Mouse (Mus musculus) c-Kit-positive CD71-positive TER-119-positive erythroid progenitor cells, embryonic 14.5 days (primary cell): ENCODE results near the gene Gm20671.
"Not testable (repeated sequence)": the region's sequence is repeated elsewhere in the genome, so short reads cannot be mapped to it uniquely, and the experiment has no call there.

Source experiments
- DNase-seq: peaks from one replicate; pipeline ENCODE4 v3.0.0-alpha.2; 2013; ENCODE audit warnings: low spot score

The Gm20671 gene

DNA sequence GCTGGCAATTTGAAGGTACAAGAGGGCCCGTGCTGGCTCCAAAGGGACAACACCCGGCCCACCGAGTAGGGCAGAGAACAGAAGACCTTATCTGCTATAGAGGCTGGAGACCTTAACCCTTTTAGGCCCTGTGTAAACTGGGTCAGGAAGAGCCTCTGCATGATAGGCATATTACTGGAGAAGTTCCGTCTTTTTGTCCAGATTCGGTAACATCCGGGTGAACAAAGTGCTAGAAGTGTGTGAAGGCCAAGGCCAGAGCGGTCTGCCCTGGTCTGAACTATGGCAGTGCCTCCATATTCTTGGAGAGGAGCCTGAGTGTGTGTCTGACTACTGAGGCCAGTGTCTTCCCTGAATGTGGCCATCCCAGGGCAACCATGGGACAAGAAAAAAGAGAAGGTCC lies at the start of gene Gm20671:
Gm20671 (minus strand) TSS at position 101 of the 400 bp plus-strand sequence.
- no peak for DNase-seq

GRCm38 (mm10) chr5:32872346-32872745 lies 45.4 kb upstream of the Gm20671 start:
- no peak for DNase-seq

- no peak for DNase-seq
These were observed 42.6 kb upstream of the Gm20671 start for GRCm38 (mm10) chr5:32869389-32870024.

GRCm38 (mm10) chr5:32863253-32864228 lies 36.6 kb upstream of the Gm20671 start, which contains the start of gene Depdc5:
Gene Depdc5, plus strand, starts transcription at chr5:32863701.
- peak; percentile 89 for DNase-seq

- no peak for DNase-seq
These were observed 35.7 kb upstream of the Gm20671 start for GRCm38 (mm10) chr5:32862469-32863132.

DNA sequence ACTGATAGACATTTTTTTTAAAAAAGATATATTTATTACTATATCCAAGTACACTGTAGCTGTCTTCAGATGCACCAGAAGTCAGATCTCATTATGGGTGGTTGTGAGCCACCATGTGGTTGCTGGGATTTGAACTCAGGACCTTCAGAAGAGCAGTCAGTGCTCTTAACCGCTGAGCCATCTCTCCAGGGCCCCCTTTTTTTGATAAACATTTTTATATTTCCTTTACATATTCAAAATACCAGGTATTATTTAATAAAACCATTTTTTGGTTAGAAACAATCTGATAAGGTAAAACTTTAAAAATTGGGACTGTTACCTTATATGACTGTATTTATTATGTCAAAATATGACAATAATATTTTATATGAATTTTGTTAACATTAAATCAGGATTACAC lies 34.2 kb upstream of the Gm20671 start:
- no peak for DNase-seq

GRCm38 (mm10) chr5:32857781-32858220 lies 30.9 kb upstream of the Gm20671 start:
- DNase-seq = peak; percentile 52

GRCm38 (mm10) chr5:32855274-32855673 lies 28.4 kb upstream of the Gm20671 start:
- not testable (repeated sequence) for DNase-seq

DNA sequence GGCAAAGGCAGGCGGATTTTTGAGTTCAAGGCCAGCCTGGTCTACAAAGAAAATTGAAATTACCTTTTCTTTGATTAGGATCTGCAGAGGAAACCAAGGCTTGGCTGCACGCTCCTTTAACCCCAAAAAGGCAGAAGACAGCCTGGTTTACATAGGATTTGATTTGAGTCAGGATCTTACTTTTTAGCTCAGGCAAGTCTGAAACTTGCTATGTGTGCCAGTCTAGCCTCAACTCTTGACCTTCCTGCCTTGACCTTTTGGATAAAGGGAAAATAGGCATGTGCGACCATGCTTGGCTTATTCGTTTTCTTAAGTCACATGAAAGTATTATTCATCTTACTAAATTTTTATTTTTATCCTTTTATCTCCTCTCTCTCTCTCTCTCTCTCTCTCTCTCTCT lies 27.9 kb upstream of the Gm20671 start:
- no peak for DNase-seq

DNA sequence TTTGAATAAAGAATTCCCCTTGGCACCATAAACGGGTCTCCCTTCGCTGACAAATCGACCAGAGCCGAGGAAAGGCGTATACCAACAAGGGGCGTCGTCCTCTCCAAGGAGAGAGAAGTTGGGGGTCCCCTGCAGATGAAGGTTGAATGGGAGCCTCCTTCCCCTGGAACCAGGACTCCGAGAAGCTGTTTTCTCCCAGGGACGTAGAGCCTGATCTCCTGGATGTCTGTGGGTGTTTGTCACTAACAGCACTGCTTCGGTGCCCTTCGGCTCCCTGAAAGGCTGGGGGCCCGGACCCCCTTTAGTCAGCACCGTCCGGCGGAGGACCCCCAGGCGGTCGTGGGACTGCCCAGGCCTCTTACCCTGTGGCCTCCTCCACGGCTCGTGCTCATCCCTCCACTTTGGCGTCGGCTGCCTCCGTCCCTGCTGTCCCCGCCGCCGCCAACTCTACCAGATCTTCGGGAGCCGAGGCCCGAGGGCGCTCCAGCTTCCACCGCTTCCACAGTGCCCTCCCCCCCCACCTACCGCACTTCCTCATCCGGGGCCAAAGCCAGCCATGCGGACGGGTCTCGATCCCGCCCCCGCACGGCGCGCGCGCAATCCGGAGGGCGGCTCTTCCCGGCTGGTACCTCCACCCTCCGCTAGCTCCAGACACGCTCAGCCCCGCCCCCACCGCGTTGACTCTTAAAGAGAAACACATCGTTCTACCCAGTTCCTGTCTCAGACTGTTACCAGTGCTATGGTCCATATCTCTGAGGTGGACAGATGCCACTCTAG lies 27.0 kb upstream of the Gm20671 start, which contains the start of gene Prr14l:
Prr14l (minus strand) TSS at position 526 of the 777 bp plus-strand sequence.
- peak; percentile 96 for DNase-seq

- DNase-seq = no peak
These were observed 25.1 kb upstream of the Gm20671 start for GRCm38 (mm10) chr5:32852026-32852425.

GRCm38 (mm10) chr5:32849580-32849979 lies 22.7 kb upstream of the Gm20671 start:
- DNase-seq = not testable (repeated sequence)

- DNase-seq = peak; percentile 51
These were observed 22.3 kb upstream of the Gm20671 start for GRCm38 (mm10) chr5:32849178-32849577.

- DNase-seq = no peak
These were observed 13.1 kb upstream of the Gm20671 start for GRCm38 (mm10) chr5:32840029-32840428.

GRCm38 (mm10) chr5:32836976-32837375 lies 10.1 kb upstream of the Gm20671 start:
- no peak for DNase-seq

DNA sequence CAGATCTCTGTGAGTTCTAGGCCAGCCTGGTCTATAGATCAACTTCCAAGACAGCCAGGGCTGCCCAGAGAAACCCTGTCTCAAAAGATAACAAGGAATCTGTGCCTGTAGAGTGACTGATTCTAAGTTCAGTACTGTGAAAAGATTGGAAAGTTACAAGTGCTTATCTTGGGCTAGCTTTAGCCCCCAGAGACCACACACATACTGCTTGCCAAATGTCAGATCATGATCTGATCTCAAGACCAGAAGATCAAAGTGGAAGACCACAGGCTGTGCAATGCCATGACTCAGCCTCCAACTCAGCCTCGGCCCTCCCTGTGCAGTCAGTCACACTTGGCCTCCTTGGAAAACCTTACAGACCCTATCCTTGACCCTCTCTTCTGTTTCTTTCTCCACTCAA lies 7.6 kb upstream of the Gm20671 start:
- DNase-seq = no peak

- DNase-seq = no peak
These were observed 3.1 kb upstream of the Gm20671 start for GRCm38 (mm10) chr5:32830054-32830453.

GRCm38 (mm10) chr5:32828766-32829165 lies 1.9 kb upstream of the Gm20671 start:
- not testable (repeated sequence) for DNase-seq

- DNase-seq = no peak
These were observed 6.4 kb downstream of the Gm20671 start for GRCm38 (mm10) chr5:32820471-32820870.

DNA sequence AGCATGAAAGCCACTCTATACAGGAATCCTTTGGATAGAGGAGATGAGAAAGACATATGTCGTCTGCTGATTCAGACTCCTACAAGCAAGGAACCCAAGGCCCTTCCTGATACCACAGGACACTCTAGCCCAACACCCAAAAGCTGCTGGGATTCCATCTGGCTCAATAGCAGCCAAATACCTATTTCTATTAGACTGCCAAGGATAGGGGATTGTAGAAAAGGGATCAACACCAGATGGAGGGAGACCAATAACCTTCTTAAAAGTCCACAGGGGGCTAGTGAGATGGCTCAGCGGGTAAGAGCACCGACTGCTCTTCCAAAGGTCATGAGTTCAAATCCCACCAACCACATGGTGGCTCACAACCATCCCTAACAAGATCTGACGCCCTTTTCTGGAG lies 11.5 kb downstream of the Gm20671 start:
- DNase-seq = no peak

GRCm38 (mm10) chr5:32786454-32786853 lies 40.5 kb downstream of the Gm20671 start:
- not testable (repeated sequence) for DNase-seq
